Mouse (Mus musculus) limb, embryonic 14.5 days (tissue): ENCODE results near the gene Serpinb1a. TPM values are rescaled to one million over a fixed set of nuclear protein-coding genes. Genes with fewer than 3 reads are reported as not detected.
"Not testable (repeated sequence)": the region's sequence is repeated elsewhere in the genome, so short reads cannot be mapped to it uniquely, and the experiment has no call there.

ENCODE experiments used
- ATAC-seq: fragments of 200-750 bp; cut with Nextera tagmentation; 2 replicates; pipeline ENCODE4 v1.8.0; 2017; ENCODE audit warnings: low read depth, moderate number of reproducible peaks, moderate TSS enrichment; ENCODE audit not compliant: low FRiP score
- DNase-seq: peaks from one replicate; pipeline ENCODE4 v3.0.0-alpha.2; 2015; ENCODE audit warnings: low spot score
- H3K27ac ChIP-seq: fragments of 300-500 bp; sonication (generic); replicated peaks from 2 replicates; pipeline ENCODE4 v1.5.1; 2014; ENCODE audit warnings: low read depth, mild to moderate bottlenecking, low read length, moderate library complexity, mixed read lengths
- H3K27me3 ChIP-seq: fragments of 300-500 bp; sonication (generic); 2 replicates; pipeline ENCODE4 v1.6.1; 2014; ENCODE audit warnings: low read length, mixed read lengths; ENCODE audit not compliant: control insufficient read depth, insufficient read depth
- H3K36me3 ChIP-seq: fragments of 300-500 bp; sonication (generic); 2 replicates; pipeline ENCODE4 v1.6.1; 2014; ENCODE audit warnings: mild to moderate bottlenecking, low read length, moderate library complexity, mixed read lengths; ENCODE audit not compliant: control insufficient read depth, insufficient read depth
- H3K4me1 ChIP-seq: fragments of 300-500 bp; sonication (generic); 2 replicates; pipeline ENCODE4 v1.6.1; 2014; ENCODE audit warnings: antibody characterized with exemption, low read length, mixed read lengths; ENCODE audit not compliant: control insufficient read depth, insufficient read depth
- H3K4me2 ChIP-seq: fragments of 300-500 bp; sonication (generic); replicated peaks from 2 replicates; pipeline ENCODE4 v1.6.1; 2014; ENCODE audit warnings: low read depth, mild to moderate bottlenecking, low read length, moderate library complexity; ENCODE audit not compliant: severe bottlenecking
- H3K4me3 ChIP-seq: fragments of 300-500 bp; sonication (generic); replicated peaks from 2 replicates; pipeline ENCODE4 v1.5.1; 2014; ENCODE audit warnings: low read length
- H3K9ac ChIP-seq: fragments of 300-500 bp; sonication (generic); 2 replicates; pipeline ENCODE4 v1.6.1; 2014; ENCODE audit warnings: mild to moderate bottlenecking, low read depth, low read length, moderate library complexity; ENCODE audit not compliant: severe bottlenecking
- H3K9me3 ChIP-seq: fragments of 300-500 bp; sonication (generic); 2 replicates; pipeline ENCODE4 v1.6.1; 2016; ENCODE audit warnings: low read length; ENCODE audit not compliant: control insufficient read depth
- POLR2A ChIP-seq: fragments of 200-500 bp; IDR thresholded peaks from 2 replicates; pipeline ENCODE4 v1.8.0; 2012; ENCODE audit warnings: inconsistent platforms, mild to moderate bottlenecking, moderate library complexity, borderline replicate concordance; ENCODE audit not compliant: insufficient read depth, insufficient read length; ENCODE audit errors: extremely low read depth
- WGBS: fragments of 180-500 bp; shearing (Covaris S2); extraction: QIAGEN DNeasy Blood & Tissue Kit; methylation state at CpG from one replicate; pipeline ENCODE4 v1.1.7; 2014; 5-methylcytosine and 5-hydroxymethylcytosine counted together
- polyA plus RNA-seq, 2 experiments: library from polyadenylated mRNA; depleted of rRNA in 1 of 2; stranded (reverse) in 1 of 2; unstranded in 1 of 2; fragments of >200 nt; fragmentation: Nextera tagmentation in 1 of 2; extraction: Ambion mirVana in 1 of 2; gene quantifications; 2 replicates each; pipeline versions ENCODE4 v1.2.1 to v1.2.3; 2012 to 2014

The Serpinb1a gene
- polyA plus RNA-seq, 2 experiments = 8.7 to 23.3 TPM

GRCm38 (mm10) chr13:32884755-32885154, 33.8 kb upstream of the Serpinb1a start:
- Histone ChIP-seq H3K4me2 (no peak overlapping the region), H3K4me3 (no peak overlapping the region), H3K36me3 (no peaks in the 10 kb centered on the region), H3K27ac (no peak overlapping the region), H3K4me1 (no peaks in the 10 kb centered on the region), H3K9me3 (no peaks in the 10 kb centered on the region), H3K9ac (no peak overlapping the region), H3K27me3 (no peaks in the 10 kb centered on the region)
- ATAC-seq = no peak
- no peak for TF ChIP-seq POLR2A
- DNase-seq = no peak

GRCm38 (mm10) chr13:32873862-32874261, 22.9 kb upstream of the Serpinb1a start:
- no peaks in the 10 kb centered on the region for H3K27me3 ChIP-seq
- no peak overlapping the region for H3K9ac ChIP-seq
- no peak overlapping the region for H3K4me3 ChIP-seq
- no peak for ATAC-seq
- no peak for TF ChIP-seq POLR2A
- no peaks in the 10 kb centered on the region for H3K4me1 ChIP-seq
- no peak overlapping the region for H3K4me2 ChIP-seq
- no peak for DNase-seq
- no peak overlapping the region for H3K27ac ChIP-seq
- no peaks in the 10 kb centered on the region for H3K36me3 ChIP-seq
- 67% methylated on average over 1 of the region's 1 CpGs for WGBS
- H3K9me3 ChIP-seq = no peaks in the 10 kb centered on the region

DNA sequence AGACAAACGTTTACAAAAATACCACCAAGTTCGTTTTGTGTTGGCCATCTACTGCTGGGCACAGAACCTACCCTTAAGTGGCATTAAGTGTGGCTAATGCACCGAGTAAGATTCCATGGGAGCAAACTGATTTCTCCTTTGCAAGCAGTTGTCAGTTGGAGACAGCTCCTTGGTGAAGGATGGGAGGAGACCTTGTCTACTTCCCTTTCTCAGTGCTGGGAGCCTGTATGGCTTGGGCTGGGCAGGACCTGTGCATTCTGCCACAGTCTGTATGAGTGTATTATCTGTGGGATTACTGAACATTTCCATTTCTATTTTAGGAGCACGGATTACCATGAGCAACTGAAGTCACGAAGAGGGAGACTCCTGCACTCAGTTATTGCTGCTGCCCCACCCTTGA, 17.9 kb upstream of the Serpinb1a start:
- Histone ChIP-seq H3K4me3 (no peak overlapping the region), H3K4me1 (no peaks in the 10 kb centered on the region), H3K27ac (no peak overlapping the region), H3K36me3 (no peaks in the 10 kb centered on the region), H3K4me2 (no peak overlapping the region), H3K9ac (no peak overlapping the region), H3K27me3 (no peaks in the 10 kb centered on the region), H3K9me3 (no peaks in the 10 kb centered on the region)
- ATAC-seq (no peak), DNase-seq (no peak)
- WGBS = 68% methylated on average over 5 of the region's 5 CpGs
- TF ChIP-seq POLR2A = no peak

GRCm38 (mm10) chr13:32868233-32868632, 17.2 kb upstream of the Serpinb1a start:
- not testable (repeated sequence) for H3K36me3 ChIP-seq, H3K4me1 ChIP-seq, H3K9ac ChIP-seq, H3K9me3 ChIP-seq, H3K4me3 ChIP-seq, H3K27ac ChIP-seq, H3K27me3 ChIP-seq, H3K4me2 ChIP-seq, ATAC-seq, DNase-seq
- 88% methylated on average over 4 of the region's 4 CpGs for WGBS

GRCm38 (mm10) chr13:32867030-32867429, 16.0 kb upstream of the Serpinb1a start:
- Histone ChIP-seq H3K4me3 (no peak overlapping the region), H3K9me3 (no peaks in the 10 kb centered on the region), H3K27ac (no peak overlapping the region), H3K4me1 (no peaks in the 10 kb centered on the region), H3K9ac (no peak overlapping the region), H3K4me2 (no peak overlapping the region), H3K36me3 (no peaks in the 10 kb centered on the region), H3K27me3 (no peaks in the 10 kb centered on the region)
- no peak for ATAC-seq
- no peak for TF ChIP-seq POLR2A
- no peak for DNase-seq
- 65% methylated on average over 2 of the region's 2 CpGs for WGBS

DNA sequence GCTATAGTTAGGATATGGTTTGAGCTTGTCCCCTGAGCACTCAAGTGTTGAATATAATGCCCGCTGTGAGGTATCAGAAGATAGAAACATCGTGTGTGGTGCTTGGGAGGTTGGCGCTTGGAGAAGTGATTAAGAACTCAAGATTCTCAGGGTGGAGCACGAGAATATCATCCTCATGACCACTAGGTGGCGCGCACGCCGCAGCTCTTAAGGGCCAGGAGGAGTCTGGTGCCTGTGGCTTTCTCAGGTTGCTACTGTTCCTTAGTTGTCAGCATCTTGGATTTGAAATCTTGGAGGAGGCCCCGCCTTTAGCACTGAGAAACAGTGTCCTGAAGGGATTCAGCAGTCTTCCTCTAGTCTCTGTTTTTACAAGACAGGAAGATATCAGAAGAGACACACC, 15.5 kb upstream of the Serpinb1a start:
- H3K36me3 ChIP-seq = no peaks in the 10 kb centered on the region
- no peaks in the 10 kb centered on the region for H3K4me1 ChIP-seq
- ATAC-seq (no peak), DNase-seq (peak; percentile 61)
- H3K27me3 ChIP-seq = no peaks in the 10 kb centered on the region
- 5% methylated on average over 9 of the region's 9 CpGs for WGBS
- H3K9ac ChIP-seq = no peak overlapping the region
- H3K27ac ChIP-seq = no peak overlapping the region
- H3K4me3 ChIP-seq = no peak overlapping the region
- no peak for TF ChIP-seq POLR2A
- no peaks in the 10 kb centered on the region for H3K9me3 ChIP-seq
- no peak overlapping the region for H3K4me2 ChIP-seq
